Mouse (Mus musculus) ES-Bruce4 (cell line): ENCODE data around the gene Notch2. TPM values are rescaled to one million over a fixed set of nuclear protein-coding genes. Genes with fewer than 3 reads are reported as not detected.

Experiments
- H3K27ac ChIP-seq: 2 replicates; pipeline ENCODE4 v1.5.1; 2012; ENCODE audit warnings: low read length, inconsistent platforms; ENCODE audit not compliant: insufficient read depth
- H3K27me3 ChIP-seq: 2 replicates; pipeline ENCODE4 v1.6.1; 2012; ENCODE audit warnings: mild to moderate bottlenecking, low read length, inconsistent platforms; ENCODE audit not compliant: control insufficient read depth, poor library complexity, insufficient read depth, severe bottlenecking
- H3K36me3 ChIP-seq: 2 replicates; pipeline ENCODE4 v1.6.1; 2012; ENCODE audit warnings: inconsistent platforms, mild to moderate bottlenecking, low read length, moderate library complexity; ENCODE audit not compliant: control insufficient read depth, poor library complexity, insufficient read depth, severe bottlenecking
- H3K4me1 ChIP-seq: one replicate; pipeline ENCODE4 v1.8.1; 2011; ENCODE audit warnings: low read length; ENCODE audit not compliant: control insufficient read depth, insufficient read depth
- H3K4me3 ChIP-seq: 2 replicates; pipeline ENCODE4 v1.5.1; 2011; ENCODE audit warnings: low read depth, mild to moderate bottlenecking, low read length
- H3K9ac ChIP-seq: 2 replicates; pipeline ENCODE4 v1.6.1; 2012; ENCODE audit warnings: low read depth, mild to moderate bottlenecking, inconsistent platforms; ENCODE audit not compliant: poor library complexity, severe bottlenecking
- H3K9me3 ChIP-seq: replicated peaks from 2 replicates; pipeline ENCODE4 v1.6.1; 2012; ENCODE audit warnings: mild to moderate bottlenecking, low read length, inconsistent platforms; ENCODE audit not compliant: control insufficient read depth, poor library complexity, insufficient read depth, severe bottlenecking
- CTCF ChIP-seq: IDR thresholded peaks from one replicate; pipeline ENCODE4 v1.8.1; 2011; ENCODE audit warnings: low read depth, low read length
- EP300 ChIP-seq: IDR thresholded peaks from 2 replicates; pipeline ENCODE4 v1.6.1; 2011; ENCODE audit warnings: low read depth, low read length; ENCODE audit not compliant: insufficient read depth
- POLR2A ChIP-seq: IDR thresholded peaks from one replicate; pipeline ENCODE4 v1.8.1; 2011; ENCODE audit warnings: low read length; ENCODE audit not compliant: insufficient read depth
- polyA plus RNA-seq: library from polyadenylated mRNA; stranded (reverse); fragments of >200 nt; gene quantifications from 2 replicates; pipeline ENCODE4 v1.2.4, GENCODE M21; 2011; ENCODE audit warnings: low read depth; ENCODE audit not compliant: missing spikeins, insufficient read depth, insufficient read length

Notch2 gene
- polyA plus RNA-seq, 1 experiment, result 23.2 TPM

- no peak overlapping the region for H3K9ac ChIP-seq
- no peaks in the 10 kb centered on the region for H3K9me3 ChIP-seq
- TF ChIP-seq EP300 (no peak), CTCF (no peak), POLR2A (no peak)
- peaks cover 3% of the 10 kb centered on the region for H3K4me1 ChIP-seq
- H3K36me3 ChIP-seq, result no peaks in the 10 kb centered on the region
- no peak overlapping the region for H3K4me3 ChIP-seq
- H3K27me3 ChIP-seq, result no peaks in the 10 kb centered on the region
- H3K27ac ChIP-seq, result no peak overlapping the region
Observed at GRCm38 (mm10) chr3:98028072-98028471, 14.7 kb downstream of the Notch2 start.

- Histone ChIP-seq H3K36me3 (no peaks in the 10 kb centered on the region), H3K27me3 (no peaks in the 10 kb centered on the region), H3K9me3 (no peaks in the 10 kb centered on the region), H3K9ac (no peak overlapping the region), H3K27ac (no peak overlapping the region), H3K4me1 (peaks cover 3% of the 10 kb centered on the region), H3K4me3 (no peak overlapping the region)
- TF ChIP-seq POLR2A, result no peak
- TF ChIP-seq EP300, result no peak
- no peak for TF ChIP-seq CTCF
Observed at GRCm38 (mm10) chr3:98028936-98029335, 15.6 kb downstream of the Notch2 start.

GRCm38 (mm10) chr3:98031104-98031503 lies 17.8 kb downstream of the Notch2 start:
- no peak overlapping the region for H3K4me3 ChIP-seq
- TF ChIP-seq EP300 (no peak), CTCF (no peak), POLR2A (no peak)
- H3K27ac ChIP-seq, result no peak overlapping the region
- H3K27me3 ChIP-seq, result no peaks in the 10 kb centered on the region
- no peaks in the 10 kb centered on the region for H3K36me3 ChIP-seq
- no peaks in the 10 kb centered on the region for H3K9me3 ChIP-seq
- no peaks in the 10 kb centered on the region for H3K4me1 ChIP-seq
- no peak overlapping the region for H3K9ac ChIP-seq

DNA sequence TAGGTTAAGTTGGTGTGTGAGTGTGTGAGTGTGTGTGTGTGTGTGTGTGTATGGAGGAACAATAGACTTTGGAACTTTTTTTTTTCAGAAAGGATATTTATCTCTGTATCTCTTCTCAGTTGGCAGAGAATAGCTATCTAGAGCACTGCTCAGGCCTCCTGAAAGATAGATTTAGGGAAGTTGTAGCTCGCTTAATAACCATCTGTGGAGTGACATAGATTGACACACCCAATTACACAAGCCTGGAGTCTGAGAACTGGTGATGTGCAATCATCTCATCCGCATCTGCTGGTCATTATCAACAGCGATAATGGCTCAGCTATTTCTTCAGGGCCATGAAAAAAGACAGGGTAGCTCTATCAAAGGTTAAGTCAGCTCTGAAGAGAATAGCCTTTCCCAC lies 18.9 kb downstream of the Notch2 start:
- Histone ChIP-seq H3K9ac (no peak overlapping the region), H3K4me1 (no peaks in the 10 kb centered on the region), H3K9me3 (no peaks in the 10 kb centered on the region), H3K27ac (no peak overlapping the region), H3K36me3 (no peaks in the 10 kb centered on the region), H3K27me3 (no peaks in the 10 kb centered on the region), H3K4me3 (no peak overlapping the region)
- TF ChIP-seq CTCF, result no peak
- TF ChIP-seq EP300, result no peak
- no peak for TF ChIP-seq POLR2A

GRCm38 (mm10) chr3:98032944-98033343 lies 19.6 kb downstream of the Notch2 start:
- H3K4me3 ChIP-seq, result no peak overlapping the region
- H3K36me3 ChIP-seq, result no peaks in the 10 kb centered on the region
- H3K27me3 ChIP-seq, result no peaks in the 10 kb centered on the region
- TF ChIP-seq EP300 (no peak), CTCF (no peak), POLR2A (no peak)
- no peak overlapping the region for H3K9ac ChIP-seq
- H3K4me1 ChIP-seq, result no peaks in the 10 kb centered on the region
- H3K27ac ChIP-seq, result no peak overlapping the region
- H3K9me3 ChIP-seq, result no peaks in the 10 kb centered on the region

- Histone ChIP-seq H3K9ac (no peak overlapping the region), H3K4me3 (no peak overlapping the region), H3K27me3 (no peaks in the 10 kb centered on the region), H3K27ac (no peak overlapping the region), H3K9me3 (no peaks in the 10 kb centered on the region), H3K36me3 (no peaks in the 10 kb centered on the region), H3K4me1 (no peaks in the 10 kb centered on the region)
- no peak for TF ChIP-seq CTCF
- no peak for TF ChIP-seq POLR2A
- no peak for TF ChIP-seq EP300
Observed at GRCm38 (mm10) chr3:98034622-98035593, 21.6 kb downstream of the Notch2 start.
